Mouse (Mus musculus) Patski (cell line): ENCODE results near the gene Slc27a2. TPM values are rescaled to one million over a fixed set of nuclear protein-coding genes. Genes with fewer than 3 reads are reported as not detected.

Experiments used
- ATAC-seq: fragments of 100-300 bp; one replicate; pipeline ENCODE4 v1.8.0; 2021
- CTCF ChIA-PET: fragments of 350-600 bp; sonication (Branson Sonifier 250); formaldehyde crosslinking; loops from one replicate; lab custom pipeline; 2022; ENCODE audit warnings: inconsistent platforms; lab: Charles Lee
- POLR2A ChIA-PET: fragments of 350-600 bp; sonication (Branson Sonifier 250); formaldehyde crosslinking; loops from one replicate; lab custom pipeline; 2022; ENCODE audit warnings: antibody characterized with exemption, inconsistent platforms; lab: Charles Lee
- DNase-seq: peaks from one replicate; pipeline ENCODE4 v3.0.0-alpha.2; 2011; ENCODE audit warnings: low read depth, low spot score
- H3K27me3 ChIP-seq: fragments of 371-371 bp; one replicate; pipeline ENCODE4 v1.5.1; 2021
- CTCF ChIP-seq: fragments of 100-300 bp; IDR thresholded peaks from one replicate; pipeline ENCODE4 v1.5.1; 2021
- in situ Hi-C: fragments of 300-500 bp; cut with MboI; formaldehyde crosslinking; loops from 3 replicates; pipeline ENCODE4 v1.11.1; 2018; ENCODE audit warnings: low pct_unique_long_range_greater_than_20kb, mixed read lengths
- polyA plus RNA-seq: library from polyadenylated mRNA; unstranded; gene quantifications from one replicate; pipeline ENCODE4 v1.2.3, GENCODE M21; 2021

Slc27a2 gene
- polyA plus RNA-seq, 1 experiment from 2014 or later, result not detected

- peaks cover 36% of the 10 kb centered on the region for H3K27me3 ChIP-seq
- DNase-seq (no peak), ATAC-seq (no peak)
- ChIA-PET CTCF (no interaction called here), POLR2A (no interaction called here)
- in situ Hi-C loops, result no loop called here
- no peak for TF ChIP-seq CTCF
Measured at GRCm38 (mm10) chr2:126553291-126553639, 1.1 kb downstream of the Slc27a2 start.

GRCm38 (mm10) chr2:126555533-126555932 lies 3.3 kb downstream of the Slc27a2 start:
- ATAC-seq, result no peak

DNA sequence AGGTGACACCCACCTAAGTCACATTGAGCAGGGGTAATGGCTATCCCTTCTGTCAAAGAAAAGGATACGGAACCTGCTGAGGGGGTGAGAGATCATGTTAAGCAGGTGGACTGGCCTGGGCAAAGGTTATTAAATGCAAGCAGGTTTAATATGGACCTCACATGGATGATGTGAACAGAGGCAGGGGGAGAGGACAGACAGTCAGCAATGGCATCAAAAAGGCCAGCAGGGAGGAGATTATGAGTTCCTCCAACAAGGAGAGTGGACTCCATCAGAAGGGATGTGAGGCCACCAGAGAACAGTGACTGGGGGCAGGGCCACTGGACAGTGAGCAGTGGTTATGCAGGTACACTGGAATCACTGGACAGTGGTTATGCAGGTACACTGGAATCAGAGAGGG lies 7.9 kb downstream of the Slc27a2 start:
- no peak for ATAC-seq
- no peak for TF ChIP-seq CTCF
- H3K27me3 ChIP-seq, result peaks cover 37% of the 10 kb centered on the region
- no peak for DNase-seq
- in situ Hi-C loops, result no loop called here
- POLR2A ChIA-PET, result no interaction called here
- CTCF ChIA-PET, result no interaction called here

More at GRCm38 (mm10) chr2:126555533-126555932, 3.3 kb downstream of the Slc27a2 start:
- TF ChIP-seq CTCF, result no peak
- ChIA-PET CTCF (no interaction called here), POLR2A (interaction anchor here (0.5 kb wide), 1 partner anchor 18 kb away, joined by 3 read pairs; no protein-coding TSS in a partner anchor)
- no peak for DNase-seq
- in situ Hi-C loops, result no loop called here
- H3K27me3 ChIP-seq, result peaks cover 44% of the 10 kb centered on the region

- in situ Hi-C loops, result no loop called here
- no peak for TF ChIP-seq CTCF
- ATAC-seq (peak; percentile 12), DNase-seq (peak; percentile 33)
- CTCF ChIA-PET, result no interaction called here
- POLR2A ChIA-PET, result no interaction called here
- H3K27me3 ChIP-seq, result peaks cover 30% of the 10 kb centered on the region
Measured at GRCm38 (mm10) chr2:126563411-126564105, 11.4 kb downstream of the Slc27a2 start.

GRCm38 (mm10) chr2:126572163-126572562 lies 20.0 kb downstream of the Slc27a2 start:
- no peak for TF ChIP-seq CTCF
- POLR2A ChIA-PET, result no interaction called here
- ATAC-seq, result no peak
- DNase-seq, result no peak
- CTCF ChIA-PET, result no interaction called here
- in situ Hi-C loops, result no loop called here
- H3K27me3 ChIP-seq, result peaks cover 46% of the 10 kb centered on the region

DNA sequence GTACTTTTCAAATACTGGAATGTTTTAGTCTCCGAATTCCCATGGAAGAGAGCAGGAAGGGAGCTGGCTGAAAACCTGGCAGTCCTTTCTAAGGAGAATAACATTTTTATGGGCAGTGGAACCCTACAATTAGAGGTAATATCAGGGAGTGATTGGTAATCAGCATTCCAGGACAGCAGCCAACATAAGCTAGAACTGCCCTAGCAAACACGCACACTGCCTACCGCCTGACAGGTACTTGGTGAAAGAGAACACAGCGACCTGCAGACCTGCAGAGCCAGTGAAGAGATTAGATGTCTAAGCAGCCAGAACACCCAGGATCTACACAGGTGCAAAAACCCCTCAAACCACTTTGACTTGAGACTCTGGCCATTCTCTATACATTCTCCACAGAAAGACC lies 20.5 kb downstream of the Slc27a2 start:
- H3K27me3 ChIP-seq, result peaks cover 48% of the 10 kb centered on the region
- in situ Hi-C loops, result no loop called here

GRCm38 (mm10) chr2:126575391-126576176 lies 23.4 kb downstream of the Slc27a2 start:
- POLR2A ChIA-PET, result no interaction called here
- DNase-seq, result no peak
- CTCF ChIA-PET, result no interaction called here
- TF ChIP-seq CTCF, result no peak
- peaks cover 41% of the 10 kb centered on the region for H3K27me3 ChIP-seq
- in situ Hi-C loops, result no loop called here
- ATAC-seq, result no peak

More for the DNA sequence above, 20.5 kb downstream of the Slc27a2 start:
- CTCF ChIA-PET, result no interaction called here
- ATAC-seq (no peak), DNase-seq (no peak)
- TF ChIP-seq CTCF, result no peak
- POLR2A ChIA-PET, result no interaction called here

GRCm38 (mm10) chr2:126577362-126577761 lies 25.2 kb downstream of the Slc27a2 start:
- ChIA-PET POLR2A (no interaction called here), CTCF (no interaction called here)
- no peak for TF ChIP-seq CTCF
- peaks cover 28% of the 10 kb centered on the region for H3K27me3 ChIP-seq
- ATAC-seq, result no peak
- no peak for DNase-seq
- in situ Hi-C loops, result no loop called here

- ATAC-seq, result no peak
- ChIA-PET CTCF (interaction anchor here (0.6 kb wide), 1 partner anchor 874 kb away, joined by 3 read pairs; no protein-coding TSS in a partner anchor), POLR2A (interaction anchor here (0.7 kb wide), 1 partner anchor 40 kb away, joined by 4 read pairs; the partner anchor contains the start of gene Hdc)
- peaks cover 19% of the 10 kb centered on the region for H3K27me3 ChIP-seq
- no peak for TF ChIP-seq CTCF
- in situ Hi-C loops, result no loop called here
- no peak for DNase-seq
Measured at GRCm38 (mm10) chr2:126579282-126579681, 27.1 kb downstream of the Slc27a2 start.

DNA sequence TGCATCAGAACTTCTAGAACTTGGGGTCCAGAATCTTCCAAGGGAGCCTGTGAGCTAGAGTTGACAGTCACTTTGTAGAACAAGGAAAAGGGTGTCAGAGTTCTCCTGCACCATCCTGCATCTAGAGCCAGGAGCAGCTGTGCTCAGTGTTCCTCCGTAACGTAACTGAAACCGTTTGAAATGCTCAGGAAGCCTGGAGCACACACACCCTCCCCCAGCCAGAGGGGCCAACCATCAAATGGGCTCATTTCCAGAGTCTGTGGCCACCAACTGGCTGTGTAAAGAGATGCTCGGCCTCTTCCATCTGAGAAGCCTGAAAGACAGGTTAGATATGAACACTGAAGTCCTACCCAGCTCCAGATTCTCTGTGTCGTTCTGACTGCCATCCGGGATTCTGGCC lies 31.8 kb downstream of the Slc27a2 start:
- ChIA-PET CTCF (no interaction called here), POLR2A (no interaction called here)
- ATAC-seq (no peak), DNase-seq (no peak)
- no peaks in the 10 kb centered on the region for H3K27me3 ChIP-seq
- no peak for TF ChIP-seq CTCF
- in situ Hi-C loops, result no loop called here
